Comparison of ENCODE assay signal across 29 mouse cellular contexts in genomic region chr15:62735334-62735733, GRCm38 (mm10).
DNase-seq lines count a peak whose midpoint lies in the region; ATAC-seq and TF ChIP-seq lines count a peak whose summit lies in the region.
"Had no signal": no experiment of that assay in that cellular context is flagged by ENCODE, and none has a peak within 500 bp of the region (broad histone marks: within the 10 kb centered on the region; RNA-seq: fewer than 3 reads in every experiment).

No protein-coding gene starts in this region.

- H3K4me2 ChIP-seq in kidney, postnatal 0 days (ENCODE audit: low read length) = no peak overlapping the region
- no peak overlapping the region for H3K4me2 ChIP-seq in kidney, embryonic 16.5 days (replicated peaks; ENCODE audit: low read depth, low read length)
- H3K4me2 ChIP-seq: embryonic facial prominence, embryonic 12.5 days; forebrain, embryonic 15.5 days; liver, embryonic 12.5 days; midbrain, embryonic 13.5 days; neural tube, embryonic 15.5 days had no signal

- no peaks in the 10 kb centered on the region for H3K9me3 ChIP-seq in kidney, postnatal 0 days (replicated peaks; ENCODE audit: low read length)
- no peaks in the 10 kb centered on the region for H3K9me3 ChIP-seq in kidney, embryonic 16.5 days (ENCODE audit: low read length)
- H3K9me3 ChIP-seq: embryonic facial prominence, embryonic 12.5 days; forebrain, embryonic 10.5 days; forebrain, embryonic 15.5 days; liver, embryonic 12.5 days; midbrain, embryonic 13.5 days; neural tube, embryonic 15.5 days had no signal

- no peak overlapping the region for H3K9ac ChIP-seq in kidney, postnatal 0 days (ENCODE audit: low read depth, low read length)
- no peak overlapping the region for H3K9ac ChIP-seq in kidney, embryonic 16.5 days (replicated peaks; ENCODE audit: low read length)
- H3K9ac ChIP-seq: embryonic facial prominence, embryonic 12.5 days; forebrain, embryonic 15.5 days; liver, embryonic 12.5 days; liver, postnatal 0 days; midbrain, embryonic 13.5 days; neural tube, embryonic 15.5 days had no signal

- no peak overlapping the region for H3K27ac ChIP-seq in kidney, postnatal 0 days
- H3K27ac ChIP-seq in kidney, embryonic 16.5 days (ENCODE audit: low read length) = no peak overlapping the region
- peak overlapping the region; percentile 24; the same call in 1 of the 2 replicates for H3K27ac ChIP-seq in embryonic fibroblast, embryonic 13.5 days (ENCODE audit: insufficient read depth, low read length)
- H3K27ac ChIP-seq in kidney, adult 2 months (ENCODE audit: insufficient read depth, low read depth, low read length) = no peak overlapping the region
- H3K27ac ChIP-seq: embryonic facial prominence, embryonic 12.5 days; forebrain, embryonic 10.5 days; forebrain, embryonic 15.5 days; heart, adult 2 months; liver, embryonic 12.5 days; macrophage; midbrain, embryonic 13.5 days; neural tube, embryonic 15.5 days had no signal

- H3K4me1 ChIP-seq in kidney, postnatal 0 days (replicated peaks; ENCODE audit: insufficient read depth, low read length) = no peaks in the 10 kb centered on the region
- H3K4me1 ChIP-seq in kidney, embryonic 16.5 days (ENCODE audit: insufficient read depth, low read length) = no peaks in the 10 kb centered on the region
- no peaks in the 10 kb centered on the region; the same call in 1 of the 2 replicates for H3K4me1 ChIP-seq in embryonic fibroblast, embryonic 13.5 days (ENCODE audit: control insufficient read depth, insufficient read depth, low read length)
- no peaks in the 10 kb centered on the region for H3K4me1 ChIP-seq in kidney, adult 2 months (ENCODE audit: control insufficient read depth, insufficient read depth, low read length)
- H3K4me1 ChIP-seq: forebrain, embryonic 15.5 days; liver, embryonic 12.5 days; midbrain, embryonic 13.5 days; neural tube, embryonic 15.5 days had no signal

- no peak for TF ChIP-seq POLR2A in embryonic fibroblast, embryonic 13.5 days (IDR thresholded peaks at IDR 0.05; ENCODE audit: low read depth, low read length)
- no peak for TF ChIP-seq POLR2A in kidney, adult 2 months (IDR thresholded peaks at IDR 0.05; ENCODE audit: low read depth, low read length)

- no peak overlapping the region for H3K4me3 ChIP-seq in kidney, postnatal 0 days (replicated peaks; ENCODE audit: low read depth, low read length)
- H3K4me3 ChIP-seq in kidney, embryonic 16.5 days (ENCODE audit: low read length) = no peak overlapping the region
- no peak overlapping the region for H3K4me3 ChIP-seq in embryonic fibroblast, embryonic 13.5 days (ENCODE audit: insufficient read depth, low read length)
- no peak overlapping the region for H3K4me3 ChIP-seq in kidney, adult 2 months (ENCODE audit: insufficient read depth, low read depth, low read length)
- H3K4me3 ChIP-seq: embryonic facial prominence, embryonic 12.5 days; forebrain, embryonic 10.5 days; forebrain, embryonic 15.5 days; heart, adult 2 months; liver, embryonic 12.5 days; midbrain, embryonic 13.5 days; neural tube, embryonic 15.5 days had no signal

- TF ChIP-seq CTCF in kidney, postnatal 0 days (IDR thresholded peaks at IDR 0.05; ENCODE audit: low read depth) = no peak
- TF ChIP-seq CTCF in embryonic fibroblast, embryonic 13.5 days (IDR thresholded peaks at IDR 0.05; ENCODE audit: borderline replicate concordance, insufficient read depth, low read length) = no peak
- TF ChIP-seq CTCF in kidney, adult 2 months (conservative IDR thresholded peaks at IDR 0.05; ENCODE audit: insufficient read depth, insufficient read length, low read depth, low read length) = no peak

- WGBS in kidney, postnatal 0 days = 75% methylated on average over 1 of the region's 1 CpGs
- WGBS in kidney, embryonic 16.5 days = 88% methylated on average over 1 of the region's 1 CpGs
- 75% methylated on average over 1 of the region's 1 CpGs for WGBS in kidney, adult 2 months

- H3K36me3 ChIP-seq in kidney, postnatal 0 days (ENCODE audit: insufficient read depth, low read length) = no peaks in the 10 kb centered on the region
- no peaks in the 10 kb centered on the region for H3K36me3 ChIP-seq in kidney, embryonic 16.5 days (ENCODE audit: insufficient read depth, low read length)
- H3K36me3 ChIP-seq in kidney, adult 2 months (ENCODE audit: control insufficient read depth, insufficient read depth, low read length) = no peaks in the 10 kb centered on the region
- H3K36me3 ChIP-seq: embryonic facial prominence, embryonic 12.5 days; forebrain, embryonic 10.5 days; forebrain, embryonic 15.5 days; liver, embryonic 12.5 days; midbrain, embryonic 13.5 days; neural tube, embryonic 15.5 days had no signal

- H3K27me3 ChIP-seq in kidney, postnatal 0 days (ENCODE audit: insufficient read depth, low read length) = no peaks in the 10 kb centered on the region
- no peaks in the 10 kb centered on the region for H3K27me3 ChIP-seq in kidney, embryonic 16.5 days (ENCODE audit: insufficient read depth, low read length)
- H3K27me3 ChIP-seq in kidney, adult 2 months (replicated peaks; ENCODE audit: control insufficient read depth, insufficient read depth, low read length) = no peaks in the 10 kb centered on the region
- H3K27me3 ChIP-seq: embryonic facial prominence, embryonic 12.5 days; forebrain, embryonic 15.5 days; liver, embryonic 12.5 days; midbrain, embryonic 13.5 days; neural tube, embryonic 15.5 days had no signal

- intact Hi-C loops in left cerebral cortex, postnatal 14 days (cut with DNase I) = no loop called here

- peak; percentile 25 for DNase-seq in kidney, postnatal 0 days (ENCODE audit: low spot score)
- no peak for DNase-seq in kidney, adult 2 months
- DNase-seq in heart, adult 8-10 months (ENCODE audit: low spot score) = no peak
- no peak for DNase-seq in left cerebral cortex, postnatal 14 days (ENCODE audit: low spot score in 2 of 2)
- DNase-seq: adrenal gland, adult 8-10 months; B cell, adult 2 months; cerebellum, adult 2 months; cerebellum, postnatal 14 days; heart, adult 2 months; heart, postnatal 14 days; kidney, adult 9 months; kidney, postnatal 25 days; left cerebral cortex, postnatal 4 days; liver, postnatal 0 days; spleen, adult 18-20 months; thymus, postnatal 14 days had no signal

- no peak for ATAC-seq in kidney, postnatal 0 days (replicated peaks; ENCODE audit: low FRiP score, low read depth)
- no peak for ATAC-seq in kidney, embryonic 16.5 days (ENCODE audit: low FRiP score, low TSS enrichment)
- peak; percentile 21 for ATAC-seq in CD4-positive, CD25-positive, alpha-beta regulatory T cell, adult 4 months
- ATAC-seq: forebrain, embryonic 15.5 days; hindbrain, embryonic 16.5 days; intestine, embryonic 16.5 days; liver, embryonic 12.5 days; liver, postnatal 0 days; lung, postnatal 0 days; midbrain, embryonic 13.5 days had no signal
